Mouse (Mus musculus): ENCODE measurements around the gene Ldb1. TPM values are rescaled to one million over a fixed set of nuclear protein-coding genes. Genes with fewer than 3 reads are reported as not detected.

The Ldb1 gene
- 374 TPM for total RNA-seq (2023)

DNA sequence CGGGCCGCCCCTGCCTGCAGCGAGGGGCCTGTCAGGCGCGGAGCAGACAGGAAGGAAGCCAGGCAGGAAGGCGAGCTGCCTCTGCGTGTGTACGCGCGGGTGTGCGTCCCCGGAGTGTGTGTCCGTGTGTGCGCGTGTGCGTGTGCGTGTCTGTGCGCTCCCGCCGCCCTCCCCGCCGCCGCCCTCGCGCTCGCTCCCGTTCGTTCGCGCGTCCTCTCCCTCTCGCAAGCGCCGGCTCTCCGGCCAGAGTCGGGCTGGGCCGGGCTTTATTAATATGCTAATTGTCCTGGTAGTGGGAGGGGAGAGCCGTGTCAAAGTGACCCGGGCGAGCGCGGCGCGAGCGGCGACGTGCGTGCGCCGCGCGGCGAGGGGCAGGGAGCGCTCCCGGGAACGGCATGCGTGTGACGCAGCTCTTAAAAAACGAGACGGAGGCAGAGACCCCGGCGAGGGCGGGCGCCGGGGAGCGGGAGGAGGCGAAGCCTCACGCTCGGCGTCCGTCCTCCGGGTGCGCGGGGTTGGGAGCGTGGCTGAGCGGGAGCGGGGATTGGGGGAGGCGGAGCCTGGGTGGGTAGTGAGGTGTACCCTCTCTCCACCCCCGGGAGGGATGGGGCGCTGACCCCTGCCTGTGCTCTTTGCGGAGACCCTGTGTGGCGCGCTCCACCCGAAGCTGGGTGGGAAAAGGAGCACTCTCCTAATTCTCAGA lies at the start of gene Ldb1:
Gene Ldb1, minus strand, starts transcription at position 222 of the 703 bp plus-strand sequence.

DNA sequence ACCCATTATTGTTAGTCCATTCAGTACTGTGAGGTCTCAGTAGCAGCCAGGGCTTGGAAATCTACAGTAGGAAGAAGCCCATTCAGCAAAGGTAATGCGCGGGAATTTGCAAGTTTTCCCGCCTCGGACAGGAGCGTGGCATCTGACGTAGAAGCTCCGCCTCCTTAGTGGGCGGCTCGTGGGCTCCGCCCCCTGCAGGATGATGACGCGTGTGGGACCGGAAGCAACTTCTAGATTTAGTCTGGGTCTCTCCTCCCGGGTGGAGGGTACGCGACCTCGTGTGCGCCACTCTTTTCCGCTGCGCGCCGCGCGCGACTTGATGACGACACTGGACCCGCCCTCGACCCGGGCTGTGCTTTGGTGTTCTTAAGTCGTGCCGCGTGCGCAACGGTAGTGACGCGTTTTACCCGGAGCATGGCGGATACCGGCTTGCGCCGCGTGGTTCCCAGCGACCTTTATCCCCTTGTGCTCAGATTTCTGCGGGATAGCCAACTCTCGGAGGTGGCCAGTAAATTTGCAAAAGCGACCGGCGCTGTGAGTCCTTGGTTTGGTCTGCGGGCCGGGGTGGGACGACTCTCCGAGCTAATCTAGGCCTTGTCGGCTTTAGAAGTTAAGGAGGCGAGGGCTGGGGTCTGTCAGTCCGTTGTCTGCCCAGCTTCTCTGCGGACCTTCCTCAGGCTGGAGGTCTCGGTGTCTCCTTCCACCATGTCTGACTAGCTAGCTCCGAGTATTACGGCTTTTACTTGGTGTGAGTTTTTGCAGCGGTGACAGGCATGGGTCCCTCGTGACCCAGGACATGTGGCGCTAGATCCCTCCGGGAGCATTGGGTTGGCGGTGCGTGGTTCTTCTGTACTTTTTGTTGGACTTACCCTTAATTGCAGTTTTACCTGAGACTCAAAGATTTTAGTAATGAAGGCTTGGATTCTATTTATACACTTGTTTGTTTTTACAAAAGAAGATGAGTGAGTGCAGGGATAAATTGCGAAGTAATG lies 30.9 kb upstream of the Ldb1 start, which contains the start of gene Nolc1:
Gene Nolc1, plus strand, starts transcription at position 248 of the 992 bp plus-strand sequence.

DNA sequence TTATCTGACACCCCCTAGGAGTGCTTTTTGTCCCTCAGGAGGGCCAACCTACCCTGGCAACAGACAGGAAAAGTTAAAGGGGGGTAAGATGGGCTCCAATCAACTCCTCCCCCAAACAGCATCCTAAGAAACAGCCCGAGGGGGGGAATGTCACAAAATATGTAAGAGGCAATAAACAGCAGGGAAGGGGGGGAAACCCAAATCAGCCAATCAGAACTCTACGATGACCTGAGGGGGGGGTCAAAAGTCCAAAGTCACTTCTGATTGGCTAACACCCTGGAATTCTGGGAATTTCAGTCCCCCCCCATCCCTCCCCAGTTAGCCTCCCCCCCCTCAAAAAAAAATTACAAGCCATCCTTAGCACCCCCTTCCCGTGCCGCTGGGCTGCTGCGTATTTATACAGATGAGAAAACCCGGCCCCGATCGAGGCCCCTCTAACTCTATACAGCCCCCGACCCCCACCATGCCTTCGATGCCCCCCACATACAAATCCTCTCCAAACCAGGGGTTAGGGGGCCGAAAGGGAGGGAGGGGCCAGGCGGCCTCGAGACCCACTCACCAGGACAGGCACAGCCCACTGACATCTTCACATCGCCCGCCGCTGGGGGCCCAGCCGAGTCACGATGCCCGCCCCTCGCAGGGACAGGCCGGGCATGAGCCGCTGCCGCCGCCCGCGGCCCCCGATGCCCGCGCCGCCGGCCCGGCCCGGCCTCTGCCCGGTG lies 582 bp downstream of the Ldb1 start, which contains the start of gene Pprc1:
Gene Pprc1, plus strand, starts transcription at position 616 of the 722 bp plus-strand sequence.

DNA sequence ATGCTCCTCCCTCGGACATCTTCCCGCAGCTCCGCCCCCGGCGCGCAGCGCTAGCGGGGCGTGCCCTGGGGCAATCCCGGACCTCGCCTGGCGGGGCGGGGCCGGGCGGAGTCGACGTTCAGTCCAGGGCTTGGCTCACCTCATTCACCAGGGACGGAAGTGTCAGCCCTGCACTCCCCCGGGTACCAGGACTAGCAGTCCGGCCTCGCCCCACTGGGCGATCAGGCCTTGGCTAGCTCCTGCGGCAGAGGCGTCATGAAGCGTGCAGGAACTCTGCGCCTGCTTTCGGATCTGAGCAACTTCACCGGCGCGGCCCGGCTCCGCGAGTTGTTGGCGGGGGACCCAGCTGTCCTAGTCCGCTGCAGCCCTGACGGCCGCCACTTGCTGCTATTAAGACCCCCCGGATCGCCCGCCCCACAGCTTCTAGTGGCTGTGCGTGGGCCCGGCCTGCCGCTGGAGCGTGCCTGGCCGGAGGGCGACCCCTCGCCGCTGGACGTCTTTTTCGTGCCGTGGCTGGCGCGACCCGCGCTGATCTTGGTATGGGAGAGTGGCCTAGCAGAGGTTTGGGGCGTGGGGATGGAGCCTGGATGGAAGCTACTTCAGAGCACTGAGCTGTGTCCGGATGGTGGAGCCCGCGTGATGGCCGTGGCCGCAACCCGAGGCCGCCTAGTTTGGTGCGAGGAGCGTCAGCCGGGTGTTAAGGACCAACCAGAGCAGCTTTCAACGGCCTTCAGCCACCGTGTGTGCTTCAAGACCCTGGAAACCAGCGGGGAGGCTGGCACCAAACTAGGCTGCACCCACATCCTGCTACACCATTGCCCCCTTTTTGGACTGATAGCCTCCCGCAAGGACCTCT lies 41.4 kb downstream of the Ldb1 start, which contains the start of gene Hps6:
Gene Hps6, plus strand, starts transcription at position 138 of the 856 bp plus-strand sequence.

DNA sequence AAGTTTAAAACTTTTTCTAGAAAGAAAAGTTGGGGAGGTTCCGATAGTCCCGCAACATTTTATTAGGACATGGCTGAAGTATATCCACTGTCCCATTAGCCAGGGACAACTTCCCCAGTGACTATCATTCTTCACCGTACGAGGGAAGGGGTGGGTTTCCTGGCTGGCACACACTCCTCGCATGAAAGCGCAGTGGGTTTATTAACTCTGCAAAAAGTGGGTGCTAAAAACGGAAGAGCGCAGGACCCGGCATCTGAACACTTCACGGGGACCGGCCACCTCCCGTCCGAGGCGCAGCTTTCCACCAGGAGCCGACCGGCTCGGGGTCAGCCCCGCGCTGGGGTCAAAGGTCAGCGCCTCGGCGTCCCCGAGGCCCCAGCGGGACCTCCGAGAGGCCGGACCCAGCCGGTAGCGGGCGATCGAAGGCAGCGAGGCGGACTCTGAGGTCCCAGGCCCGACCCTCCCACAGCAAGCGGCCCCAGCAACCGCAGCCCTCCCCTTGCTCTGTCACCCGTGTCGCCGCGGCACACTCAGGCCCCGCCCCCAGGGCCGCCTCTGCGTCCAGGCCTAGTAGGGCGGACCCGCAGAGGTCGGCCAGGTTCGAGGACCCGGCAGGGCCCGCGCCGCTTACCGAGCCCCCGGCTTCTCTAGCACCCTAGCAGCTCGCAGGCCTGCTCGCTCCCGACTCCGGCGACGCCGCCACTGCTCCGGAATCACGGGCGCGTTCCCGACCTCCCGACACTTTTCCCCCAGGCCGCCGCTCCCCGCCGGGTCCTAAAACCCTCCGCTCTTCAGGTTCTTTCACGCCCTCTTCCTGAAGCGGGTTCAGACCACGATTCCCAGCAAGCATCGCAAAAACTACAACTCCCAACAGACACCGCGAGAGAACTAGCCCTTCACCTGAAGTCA lies 47.0 kb downstream of the Ldb1 start, which contains the start of gene Armh3:
Gene Armh3, minus strand, starts transcription at position 704 of the 909 bp plus-strand sequence.

Other genes starting within 250 kb of the Ldb1 start
- gene Kcnip2, start 229.2 kb downstream of the Ldb1 start, total RNA-seq (2023), result 21.6 TPM
- gene Armh3, start 46.7 kb downstream of the Ldb1 start, total RNA-seq (2023), result 17.7 TPM
- 4.5 TPM for gene Hps6, start 41.7 kb downstream of the Ldb1 start, total RNA-seq (2023)
- 95.8 TPM for gene Pprc1, start 328 bp downstream of the Ldb1 start, total RNA-seq (2023)
- gene Nolc1, start 30.6 kb upstream of the Ldb1 start, total RNA-seq (2023), result 73.9 TPM
- not detected for gene Elovl3, start 86.7 kb upstream of the Ldb1 start, total RNA-seq (2023)
- gene Pitx3, start 103.1 kb upstream of the Ldb1 start, total RNA-seq (2023), result not detected
- gene Gbf1, start 107.3 kb upstream of the Ldb1 start, total RNA-seq (2023), result 97.0 TPM